Mouse (Mus musculus) c-Kit-positive CD71-positive TER-119-negative erythroid progenitor cells, embryonic 14.5 days (primary cell): Measurements from ENCODE around the gene Xlr3b.
A peak's percentile ranks its signal among the peaks of the same experiment; 100 is the strongest.
"Not testable (repeated sequence)": the region's sequence is repeated elsewhere in the genome, so short reads cannot be mapped to it uniquely, and the experiment has no call there.

ENCODE experiments used
- DNase-seq: peaks from one replicate; pipeline ENCODE4 v3.0.0-alpha.2; 2013; ENCODE audit warnings: low read depth

Gene Xlr3b

GRCm38 (mm10) chrX:73191934-73192333 lies at the start of gene Xlr3b:
Xlr3b (plus strand) TSS chrX:73192207.
- not testable (repeated sequence) for DNase-seq

GRCm38 (mm10) chrX:73143218-73143618 lies 48.8 kb upstream of the Xlr3b start:
- DNase-seq = not testable (repeated sequence)

- DNase-seq = not testable (repeated sequence)
Observed at GRCm38 (mm10) chrX:73148496-73148895, 43.5 kb upstream of the Xlr3b start, which contains the start of gene Xlr5b. Xlr5b (plus strand) TSS chrX:73148796.

GRCm38 (mm10) chrX:73149350-73149749 lies 42.7 kb upstream of the Xlr3b start, which contains the start of gene DXBay18:
DXBay18 (minus strand) TSS chrX:73149450.
- not testable (repeated sequence) for DNase-seq

- not testable (repeated sequence) for DNase-seq
Observed at GRCm38 (mm10) chrX:73176889-73177288, 15.1 kb upstream of the Xlr3b start, which contains the start of gene Spin2d. Spin2d (minus strand) TSS chrX:73176989.

GRCm38 (mm10) chrX:73213819-73214564 lies 22.0 kb downstream of the Xlr3b start, which contains the start of gene Xlr4b:
Xlr4b (plus strand) TSS chrX:73214333.
- DNase-seq = not testable (repeated sequence)

GRCm38 (mm10) chrX:73225365-73225764 lies 33.4 kb downstream of the Xlr3b start:
- no peak for DNase-seq

- DNase-seq = peak; percentile 50
Observed at GRCm38 (mm10) chrX:73227914-73228605, 36.1 kb downstream of the Xlr3b start, which contains the start of gene F8a. F8a (plus strand) TSS chrX:73228291.

GRCm38 (mm10) chrX:73228606-73229214 lies 36.7 kb downstream of the Xlr3b start:
- peak; percentile 10 for DNase-seq

GRCm38 (mm10) chrX:73229288-73229687 lies 37.3 kb downstream of the Xlr3b start:
- peak; percentile 3 for DNase-seq

GRCm38 (mm10) chrX:73242821-73243325 lies 50.9 kb downstream of the Xlr3b start, which contains the start of gene Xlr4c:
Xlr4c (minus strand) TSS chrX:73243130.
- not testable (repeated sequence) for DNase-seq
